In the genomic region with DNA sequence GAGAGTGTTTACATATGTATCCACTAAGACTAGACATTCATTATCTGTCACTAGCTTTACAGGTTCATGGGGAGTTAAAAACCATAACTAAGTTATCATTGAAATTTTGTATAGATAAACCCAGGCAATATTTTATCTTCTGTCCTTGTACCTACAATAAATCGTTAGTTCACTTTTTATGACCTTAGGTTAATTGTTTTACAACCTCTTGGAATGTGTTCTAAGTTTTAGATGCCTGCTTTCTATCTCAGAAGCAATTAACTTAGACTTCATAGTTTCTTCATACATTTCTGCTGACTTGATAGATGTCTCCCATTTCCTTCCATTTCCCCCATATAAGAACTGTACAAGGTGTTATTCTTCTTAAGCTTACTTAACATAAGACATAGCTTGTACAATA, we compare ENCODE assay signal across 16 mouse cellular contexts.
"Had no signal": no experiment of that assay in that cellular context is flagged by ENCODE, and none has a peak within 500 bp of the region (broad histone marks: within the 10 kb centered on the region; RNA-seq: fewer than 3 reads in every experiment).

No protein-coding gene starts in this region.

- H3K27me3 ChIP-seq: lung, embryonic 15.5 days; megakaryocyte, embryonic 14.5 days; midbrain, embryonic 13.5 days; midbrain, embryonic 15.5 days; neural tube, embryonic 12.5 days; stomach, embryonic 15.5 days had no signal

- H3K27ac ChIP-seq: lung, embryonic 15.5 days; macrophage; midbrain, embryonic 13.5 days; midbrain, embryonic 15.5 days; neural tube, embryonic 12.5 days; stomach, embryonic 15.5 days; stomach, postnatal 0 days had no signal

- ATAC-seq: lung, postnatal 0 days; midbrain, embryonic 13.5 days had no signal

- H3K4me1 ChIP-seq: neural tube, embryonic 12.5 days; stomach, embryonic 15.5 days had no signal

- H3K9ac ChIP-seq: lung, embryonic 15.5 days; midbrain, embryonic 15.5 days; neural tube, embryonic 12.5 days; stomach, embryonic 15.5 days had no signal

- H3K9me3 ChIP-seq: lung, embryonic 15.5 days; megakaryocyte, embryonic 14.5 days; midbrain, embryonic 13.5 days; midbrain, embryonic 15.5 days; neural tube, embryonic 12.5 days; stomach, embryonic 15.5 days had no signal

- DNase-seq: lung, adult 2 months; lung, postnatal 14 days; lung, postnatal 36 days; right cerebral cortex, postnatal 14 days; thymus, adult 2 months; thymus, postnatal 25 days; thymus, postnatal 4 days had no signal

- H3K36me3 ChIP-seq: lung, embryonic 15.5 days; midbrain, embryonic 13.5 days; midbrain, embryonic 15.5 days; neural tube, embryonic 12.5 days; stomach, embryonic 15.5 days had no signal
